In the genomic region with DNA sequence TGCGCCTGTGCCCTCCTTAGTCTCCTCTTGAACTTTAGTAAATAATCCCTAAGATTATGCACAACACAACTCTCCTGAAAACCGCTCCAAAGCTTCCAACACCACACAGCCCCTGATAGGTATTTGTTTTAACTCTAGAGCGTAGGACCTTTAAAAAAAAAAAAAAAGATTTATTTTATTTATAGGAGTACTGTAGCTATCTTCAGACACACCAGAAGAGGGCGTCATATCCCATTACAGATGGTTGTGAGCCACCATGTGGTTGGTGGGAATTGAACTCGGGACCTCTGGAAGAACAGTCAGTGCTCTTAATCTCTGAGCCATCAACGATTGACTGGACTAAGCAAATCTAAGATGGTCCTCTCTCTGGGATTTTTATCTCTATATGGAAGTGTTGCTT, we compare ENCODE assay signal across 8 mouse cellular contexts. TPM values are rescaled to one million over a fixed set of nuclear protein-coding genes. Genes with fewer than 3 reads are reported as not detected.
DNase-seq lines count a peak whose midpoint lies in the region; ATAC-seq and TF ChIP-seq lines count a peak whose summit lies in the region.
"Had no signal": no experiment of that assay in that cellular context is flagged by ENCODE, and none has a peak within 500 bp of the region (broad histone marks: within the 10 kb centered on the region; RNA-seq: fewer than 3 reads in every experiment).

No protein-coding gene starts in this region.

- no peak overlapping the region for H3K9ac ChIP-seq in lung, embryonic 14.5 days
- no peak overlapping the region for H3K9ac ChIP-seq in forebrain, embryonic 11.5 days (ENCODE audit: low read length)
- no peak overlapping the region; the same call in 1 of the 2 replicates for H3K9ac ChIP-seq in limb, embryonic 13.5 days
- H3K9ac ChIP-seq in stomach, embryonic 14.5 days (replicated peaks; ENCODE audit: low read depth, low read length): no peak overlapping the region

- no peaks in the 10 kb centered on the region for H3K4me1 ChIP-seq in lung, embryonic 14.5 days (ENCODE audit: insufficient read depth)
- H3K4me1 ChIP-seq in forebrain, embryonic 11.5 days (replicated peaks; ENCODE audit: control insufficient read depth, insufficient read depth, low read length): no peaks in the 10 kb centered on the region
- peaks cover 6% of the 10 kb centered on the region for H3K4me1 ChIP-seq in limb, embryonic 13.5 days
- no peaks in the 10 kb centered on the region for H3K4me1 ChIP-seq in stomach, embryonic 14.5 days (ENCODE audit: control insufficient read depth, insufficient read depth, low read length)

- 50% methylated on average over 6 of the region's 6 CpGs for WGBS in lung, embryonic 14.5 days
- 71% methylated on average over 6 of the region's 6 CpGs for WGBS in forebrain, embryonic 11.5 days
- WGBS in limb, embryonic 13.5 days: 67% methylated on average over 6 of the region's 6 CpGs
- 58% methylated on average over 6 of the region's 6 CpGs for WGBS in stomach, embryonic 14.5 days

- 0 out of 2 replicates have a peak, but pooled peaks have one; percentile 23 for TF ChIP-seq CTCF in lung, embryonic 14.5 days (IDR thresholded peaks at IDR 0.05; ENCODE audit: low read depth)

- no peaks in the 10 kb centered on the region for H3K9me3 ChIP-seq in lung, embryonic 14.5 days (ENCODE audit: low read depth, low read length)
- no peaks in the 10 kb centered on the region for H3K9me3 ChIP-seq in forebrain, embryonic 11.5 days (ENCODE audit: control insufficient read depth, low read length)
- H3K9me3 ChIP-seq in limb, embryonic 13.5 days: no peaks in the 10 kb centered on the region
- H3K9me3 ChIP-seq in stomach, embryonic 14.5 days (ENCODE audit: control insufficient read depth, low read depth, low read length): no peaks in the 10 kb centered on the region

- H3K4me2 ChIP-seq in lung, embryonic 14.5 days: peak overlapping the region; percentile 69
- H3K4me2 ChIP-seq in forebrain, embryonic 11.5 days (ENCODE audit: low read depth, low read length, severe bottlenecking): peak overlapping the region; percentile 50
- H3K4me2 ChIP-seq in limb, embryonic 13.5 days (replicated peaks): peak overlapping the region; percentile 66
- peak overlapping the region; percentile 49 for H3K4me2 ChIP-seq in stomach, embryonic 14.5 days (replicated peaks; ENCODE audit: low read depth, low read length)

- no peak for DNase-seq in lung, embryonic 14.5 days
- no peak for DNase-seq in lung, postnatal 25 days (ENCODE audit: low spot score)
- DNase-seq in forebrain, embryonic 11.5 days (ENCODE audit: low spot score): no peak
- no peak for DNase-seq in layer of hippocampus, adult 9-11 months
- no peak for DNase-seq in adrenal gland, adult 8-10 months

- H3K4me3 ChIP-seq in lung, embryonic 14.5 days (ENCODE audit: low read depth, low read length): peak overlapping the region; percentile 68
- peak overlapping the region; percentile 34 for H3K4me3 ChIP-seq in forebrain, embryonic 11.5 days (ENCODE audit: low read depth, low read length)
- peak overlapping the region; percentile 65 for H3K4me3 ChIP-seq in limb, embryonic 13.5 days
- H3K4me3 ChIP-seq in stomach, embryonic 14.5 days (ENCODE audit: low read depth, low read length): peak overlapping the region; percentile 64; the same call in 1 of the 2 replicates

- H3K27ac ChIP-seq in lung, embryonic 14.5 days (ENCODE audit: low read depth): no peak overlapping the region
- H3K27ac ChIP-seq in forebrain, embryonic 11.5 days (ENCODE audit: low read depth, low read length): no peak overlapping the region
- no peak overlapping the region for H3K27ac ChIP-seq in limb, embryonic 13.5 days
- no peak overlapping the region for H3K27ac ChIP-seq in stomach, embryonic 14.5 days (ENCODE audit: low read length)

- no peaks in the 10 kb centered on the region for H3K27me3 ChIP-seq in lung, embryonic 14.5 days (ENCODE audit: insufficient read depth, low read length)
- no peaks in the 10 kb centered on the region for H3K27me3 ChIP-seq in forebrain, embryonic 11.5 days (ENCODE audit: control insufficient read depth, insufficient read depth, low read length)
- no peaks in the 10 kb centered on the region for H3K27me3 ChIP-seq in limb, embryonic 13.5 days
- H3K27me3 ChIP-seq in stomach, embryonic 14.5 days (ENCODE audit: control insufficient read depth, insufficient read depth, low read length): no peaks in the 10 kb centered on the region

- no peak for ATAC-seq in lung, embryonic 14.5 days (ENCODE audit: insufficient read depth)
- no peak for ATAC-seq in forebrain, embryonic 11.5 days (replicated peaks; ENCODE audit: low FRiP score)
- 0 out of 2 replicates have a peak, but pooled peaks have one; percentile 6 for ATAC-seq in limb, embryonic 13.5 days (ENCODE audit: low FRiP score, low read depth)
- ATAC-seq in stomach, embryonic 14.5 days (ENCODE audit: insufficient number of reproducible peaks, insufficient read depth, low FRiP score, low read depth): no peak

- H3K36me3 ChIP-seq in lung, embryonic 14.5 days (ENCODE audit: insufficient read depth): no peaks in the 10 kb centered on the region
- no peaks in the 10 kb centered on the region for H3K36me3 ChIP-seq in forebrain, embryonic 11.5 days (ENCODE audit: control insufficient read depth, insufficient read depth, low read length)
- H3K36me3 ChIP-seq in limb, embryonic 13.5 days: no peaks in the 10 kb centered on the region
- H3K36me3 ChIP-seq in stomach, embryonic 14.5 days (ENCODE audit: control insufficient read depth, insufficient read depth, low read length): no peaks in the 10 kb centered on the region

RNA-seq across cellular contexts. Expression of gene Zfp72, which starts 0.9 kb away (rescaled TPM):
- polyA plus RNA-seq in lung, embryonic 14.5 days (2014; fragmentation: Nextera tagmentation; extraction: Ambion mirVana): 7.3 and 7.6 TPM in 2 replicates
- polyA plus RNA-seq in forebrain, embryonic 11.5 days (2014; fragmentation: Nextera tagmentation; extraction: Ambion mirVana): 4.4 TPM in 2 replicates
- polyA plus RNA-seq in limb, embryonic 13.5 days (2015; fragmentation: Nextera tagmentation; extraction: Ambion mirVana): 5.3 and 6.6 TPM in 2 replicates
- 6.9 and 7.6 TPM in 2 replicates for polyA plus RNA-seq in stomach, embryonic 14.5 days (2014; fragmentation: Nextera tagmentation; extraction: Ambion mirVana)
- total RNA-seq in adrenal gland, adult 8-10 months (2022): 1 to 10 TPM; 3.7 to 5.4 (median 4.7) TPM

RNA-seq across cellular contexts. Expression of gene Ftl1-ps1, which starts 9.8 kb away (rescaled TPM):
- polyA plus RNA-seq in lung, embryonic 14.5 days (2014; fragmentation: Nextera tagmentation; extraction: Ambion mirVana): 71.7 and 80.3 TPM in 2 replicates
- polyA plus RNA-seq in forebrain, embryonic 11.5 days (2014; fragmentation: Nextera tagmentation; extraction: Ambion mirVana): 72.8 and 85.7 TPM in 2 replicates
- polyA plus RNA-seq in limb, embryonic 13.5 days (2015; fragmentation: Nextera tagmentation; extraction: Ambion mirVana): 95.3 and 95.4 TPM in 2 replicates
- 70.2 and 77.1 TPM in 2 replicates for polyA plus RNA-seq in stomach, embryonic 14.5 days (2014; fragmentation: Nextera tagmentation; extraction: Ambion mirVana)
- total RNA-seq in adrenal gland, adult 8-10 months (2022): 1,000 to 10,000 TPM; 1,128 to 1,257 (median 1,206) TPM

RNA-seq across cellular contexts. Expression of gene Lrrc14b, which starts 25.9 kb away (rescaled TPM):
- polyA plus RNA-seq in lung, embryonic 14.5 days (2014; fragmentation: Nextera tagmentation; extraction: Ambion mirVana): not detected in 2 replicates
- not detected in 2 replicates for polyA plus RNA-seq in forebrain, embryonic 11.5 days (2014; fragmentation: Nextera tagmentation; extraction: Ambion mirVana)
- not detected in 2 replicates for polyA plus RNA-seq in limb, embryonic 13.5 days (2015; fragmentation: Nextera tagmentation; extraction: Ambion mirVana)
- polyA plus RNA-seq in stomach, embryonic 14.5 days (2014; fragmentation: Nextera tagmentation; extraction: Ambion mirVana): not detected in 2 replicates
- 1 to 10 TPM in 2 of 4 experiments, under 1 TPM in 2; 0.66 to 1.2 (median 1.1) TPM for total RNA-seq in adrenal gland, adult 8-10 months (2022)
- total RNA-seq: layer of hippocampus, postnatal 10 days had no signal

RNA-seq across cellular contexts. Expression of gene Ccdc127, which starts 39.6 kb away (rescaled TPM):
- 51.8 and 61.1 TPM in 2 replicates for polyA plus RNA-seq in lung, embryonic 14.5 days (2014; fragmentation: Nextera tagmentation; extraction: Ambion mirVana)
- 53.5 and 61.1 TPM in 2 replicates for polyA plus RNA-seq in forebrain, embryonic 11.5 days (2014; fragmentation: Nextera tagmentation; extraction: Ambion mirVana)
- 63.7 and 71.3 TPM in 2 replicates for polyA plus RNA-seq in limb, embryonic 13.5 days (2015; fragmentation: Nextera tagmentation; extraction: Ambion mirVana)
- 59.6 and 62.6 TPM in 2 replicates for polyA plus RNA-seq in stomach, embryonic 14.5 days (2014; fragmentation: Nextera tagmentation; extraction: Ambion mirVana)
- 10 to 100 TPM; 52.9 to 66.9 (median 58.7) TPM for total RNA-seq in adrenal gland, adult 8-10 months (2022)

RNA-seq across cellular contexts. Expression of gene Sdha, which starts 39.6 kb away (rescaled TPM):
- 232 and 242 TPM in 2 replicates for polyA plus RNA-seq in lung, embryonic 14.5 days (2014; fragmentation: Nextera tagmentation; extraction: Ambion mirVana)
- polyA plus RNA-seq in forebrain, embryonic 11.5 days (2014; fragmentation: Nextera tagmentation; extraction: Ambion mirVana): 249 and 253 TPM in 2 replicates
- 237 and 242 TPM in 2 replicates for polyA plus RNA-seq in limb, embryonic 13.5 days (2015; fragmentation: Nextera tagmentation; extraction: Ambion mirVana)
- polyA plus RNA-seq in stomach, embryonic 14.5 days (2014; fragmentation: Nextera tagmentation; extraction: Ambion mirVana): 205 and 230 TPM in 2 replicates
- total RNA-seq in adrenal gland, adult 8-10 months (2022): 100 to 1,000 TPM; 447 to 687 (median 569) TPM
